Mouse (Mus musculus): Measurements from ENCODE around the gene Ppm1j. TPM values are rescaled to one million over a fixed set of nuclear protein-coding genes. Genes with fewer than 3 reads are reported as not detected.
A peak's percentile ranks its signal among the peaks of the same experiment; 100 is the strongest.
"Not testable (repeated sequence)": the region's sequence is repeated elsewhere in the genome, so short reads cannot be mapped to it uniquely, and the experiment has no call there.

The Ppm1j gene
- polyA plus RNA-seq (2014; fragmentation: Nextera tagmentation; extraction: Ambion mirVana): 1.1 and 1.2 TPM in 2 replicates

DNA sequence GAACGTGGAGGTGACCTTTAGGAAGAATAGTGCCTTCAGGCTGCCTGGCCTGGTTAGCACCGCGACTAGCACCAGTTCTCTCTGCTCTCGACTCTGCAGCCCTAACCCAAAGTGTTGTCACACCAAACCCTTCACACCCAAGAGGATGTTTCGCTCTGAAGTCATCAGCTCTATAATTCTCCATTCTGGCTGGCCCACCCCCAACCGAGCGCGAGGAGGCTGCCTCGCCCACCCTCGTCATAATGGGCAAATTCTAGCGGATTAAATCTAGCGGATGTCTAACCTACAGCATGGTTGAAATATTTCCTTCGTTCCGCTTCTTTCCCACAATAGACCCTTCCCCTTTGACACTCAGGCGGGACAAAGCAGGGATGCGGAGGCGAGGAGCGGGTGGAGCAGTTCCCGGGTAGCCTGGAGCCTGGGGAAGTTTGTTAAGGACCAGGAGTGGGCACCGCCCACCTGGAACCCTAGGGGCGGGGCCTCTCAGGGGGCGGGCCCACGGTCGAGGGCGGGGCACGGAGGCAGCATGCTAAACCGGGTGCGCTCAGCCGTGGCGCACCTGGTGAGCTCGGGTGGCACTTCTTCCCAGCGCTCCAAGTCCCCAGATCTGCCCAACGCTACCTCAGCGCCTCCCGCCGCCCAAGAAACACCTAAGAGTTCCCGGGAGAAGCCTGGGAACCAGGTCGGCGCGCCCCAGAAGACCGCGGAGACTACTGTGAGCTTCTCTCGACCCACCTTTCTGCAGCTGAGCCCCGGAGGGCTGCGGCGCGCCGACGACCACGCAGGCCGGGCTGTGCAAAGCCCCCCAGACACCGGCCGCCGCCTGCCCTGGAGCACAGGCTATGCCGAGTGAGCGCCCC, at the start of gene Ppm1j:
TSS of gene Ppm1j (plus strand) at position 496 of the 860 bp plus-strand sequence.
- no peaks in the 10 kb centered on the region for H3K9me3 ChIP-seq (ENCODE audit: control insufficient read depth, low read length)
- H3K4me1 ChIP-seq (replicated peaks; ENCODE audit: control insufficient read depth, insufficient read depth, low read length): peaks cover 9% of the 10 kb centered on the region
- ATAC-seq (replicated peaks; ENCODE audit: low FRiP score) (peak; percentile 73), DNase-seq (ENCODE audit: low spot score) (peak; percentile 82)
- peak within 1 kb of the TSS; percentile 41; the same call in 1 of the 2 replicates for H3K9ac ChIP-seq (ENCODE audit: low read length)
- H3K27me3 ChIP-seq (ENCODE audit: control insufficient read depth, insufficient read depth, low read length): peaks cover 66% of the 10 kb centered on the region
- peak within 1 kb of the TSS; percentile 85 for H3K4me2 ChIP-seq (ENCODE audit: low read depth, low read length, severe bottlenecking)
- WGBS: under 1% methylated on average over 55 of the region's 56 CpGs
- no peaks in the 10 kb centered on the region for H3K36me3 ChIP-seq (ENCODE audit: control insufficient read depth, insufficient read depth, low read length)
- peak within 1 kb of the TSS; percentile 44 for H3K4me3 ChIP-seq (ENCODE audit: low read depth, low read length)
- no peak within 1 kb of the TSS for H3K27ac ChIP-seq (ENCODE audit: low read depth, low read length)

DNA sequence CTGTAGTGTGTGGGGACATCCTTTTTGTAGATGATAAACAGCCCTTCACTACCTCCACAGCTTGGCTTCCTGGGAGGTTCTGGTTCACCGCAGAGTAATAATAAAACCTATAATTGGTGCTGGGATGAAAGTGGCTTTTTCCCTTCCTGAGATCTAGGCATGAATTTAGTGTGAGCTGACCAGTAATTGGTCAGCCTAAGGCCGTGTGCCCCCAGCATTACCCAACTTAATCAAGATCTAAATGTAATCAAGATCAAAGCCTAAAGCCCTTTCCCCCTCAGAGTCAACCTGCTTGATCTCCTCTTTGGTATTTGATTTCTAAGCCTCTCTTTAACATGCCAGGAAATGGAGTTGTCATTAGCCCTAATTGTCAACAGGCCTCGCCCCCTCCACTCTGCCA, 47.9 kb upstream of the Ppm1j start:
- no peak for DNase-seq (ENCODE audit: low spot score)
- Histone ChIP-seq H3K27me3 (ENCODE audit: control insufficient read depth, insufficient read depth, low read length) (no peaks in the 10 kb centered on the region), H3K4me2 (ENCODE audit: low read depth, low read length, severe bottlenecking) (no peak overlapping the region), H3K27ac (ENCODE audit: low read depth, low read length) (no peak overlapping the region), H3K36me3 (ENCODE audit: control insufficient read depth, insufficient read depth, low read length) (no peaks in the 10 kb centered on the region), H3K4me1 (replicated peaks; ENCODE audit: control insufficient read depth, insufficient read depth, low read length) (no peaks in the 10 kb centered on the region), H3K4me3 (ENCODE audit: low read depth, low read length) (no peak overlapping the region), H3K9me3 (ENCODE audit: control insufficient read depth, low read length) (no peaks in the 10 kb centered on the region), H3K9ac (ENCODE audit: low read length) (no peak overlapping the region)
- WGBS: 54% methylated on average over 3 of the region's 3 CpGs
- no peak for ATAC-seq (replicated peaks; ENCODE audit: low FRiP score)

DNA sequence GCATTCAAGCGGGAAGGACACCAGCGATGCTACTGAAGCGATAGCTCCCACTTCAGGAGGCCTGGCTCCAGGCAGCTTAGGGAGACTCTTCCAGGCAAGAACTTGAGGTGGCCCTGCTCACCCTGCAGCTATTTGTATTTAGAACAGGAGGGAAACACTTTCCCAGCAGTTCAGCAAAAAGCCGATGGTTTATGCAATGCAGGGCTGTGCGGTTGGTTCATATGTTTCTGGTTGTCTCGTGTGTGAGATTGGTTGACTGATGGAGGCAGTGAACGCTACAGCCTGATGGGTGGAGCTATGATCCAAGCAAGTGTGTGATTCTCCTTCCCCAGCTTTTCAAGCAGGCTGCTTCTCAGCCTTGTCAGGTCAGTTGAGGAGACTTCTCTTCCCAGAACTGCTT, 46.2 kb upstream of the Ppm1j start:
- Histone ChIP-seq H3K4me1 (replicated peaks; ENCODE audit: control insufficient read depth, insufficient read depth, low read length) (no peaks in the 10 kb centered on the region), H3K27me3 (ENCODE audit: control insufficient read depth, insufficient read depth, low read length) (no peaks in the 10 kb centered on the region), H3K27ac (ENCODE audit: low read depth, low read length) (no peak overlapping the region), H3K4me2 (ENCODE audit: low read depth, low read length, severe bottlenecking) (no peak overlapping the region), H3K4me3 (ENCODE audit: low read depth, low read length) (no peak overlapping the region), H3K36me3 (ENCODE audit: control insufficient read depth, insufficient read depth, low read length) (no peaks in the 10 kb centered on the region), H3K9me3 (ENCODE audit: control insufficient read depth, low read length) (no peaks in the 10 kb centered on the region), H3K9ac (ENCODE audit: low read length) (no peak overlapping the region)
- no peak for ATAC-seq (replicated peaks; ENCODE audit: low FRiP score)
- 69% methylated on average over 7 of the region's 7 CpGs for WGBS
- no peak for DNase-seq (ENCODE audit: low spot score)

DNA sequence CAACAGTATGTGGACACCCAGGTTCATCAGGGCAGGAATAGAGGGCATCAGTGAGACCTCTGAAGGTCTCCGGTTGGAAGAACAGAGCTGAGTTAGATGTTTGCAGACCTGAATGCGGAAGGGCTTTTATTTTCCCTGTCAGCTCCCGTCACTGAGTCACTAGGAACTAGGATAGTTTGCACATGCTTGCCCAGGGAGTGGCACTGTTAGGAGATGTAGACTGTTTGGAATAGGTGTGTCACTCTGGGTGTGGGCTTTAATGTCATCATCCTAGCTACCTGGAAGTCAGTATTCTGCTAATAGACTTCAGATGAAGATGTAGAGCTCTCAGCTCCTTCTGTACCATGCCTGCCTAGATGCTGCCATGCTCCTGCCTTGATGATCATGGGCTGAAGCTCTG, 38.9 kb upstream of the Ppm1j start:
- no peak for DNase-seq (ENCODE audit: low spot score)
- H3K27ac ChIP-seq (ENCODE audit: low read depth, low read length): no peak overlapping the region
- H3K27me3 ChIP-seq (ENCODE audit: control insufficient read depth, insufficient read depth, low read length): no peaks in the 10 kb centered on the region
- no peak overlapping the region for H3K4me3 ChIP-seq (ENCODE audit: low read depth, low read length)
- no peaks in the 10 kb centered on the region for H3K9me3 ChIP-seq (ENCODE audit: control insufficient read depth, low read length)
- no peak overlapping the region for H3K9ac ChIP-seq (ENCODE audit: low read length)
- H3K4me1 ChIP-seq (replicated peaks; ENCODE audit: control insufficient read depth, insufficient read depth, low read length): no peaks in the 10 kb centered on the region
- H3K36me3 ChIP-seq (ENCODE audit: control insufficient read depth, insufficient read depth, low read length): no peaks in the 10 kb centered on the region
- 98% methylated on average over 3 of the region's 3 CpGs for WGBS
- H3K4me2 ChIP-seq (ENCODE audit: low read depth, low read length, severe bottlenecking): no peak overlapping the region
- no peak for ATAC-seq (replicated peaks; ENCODE audit: low FRiP score)

DNA sequence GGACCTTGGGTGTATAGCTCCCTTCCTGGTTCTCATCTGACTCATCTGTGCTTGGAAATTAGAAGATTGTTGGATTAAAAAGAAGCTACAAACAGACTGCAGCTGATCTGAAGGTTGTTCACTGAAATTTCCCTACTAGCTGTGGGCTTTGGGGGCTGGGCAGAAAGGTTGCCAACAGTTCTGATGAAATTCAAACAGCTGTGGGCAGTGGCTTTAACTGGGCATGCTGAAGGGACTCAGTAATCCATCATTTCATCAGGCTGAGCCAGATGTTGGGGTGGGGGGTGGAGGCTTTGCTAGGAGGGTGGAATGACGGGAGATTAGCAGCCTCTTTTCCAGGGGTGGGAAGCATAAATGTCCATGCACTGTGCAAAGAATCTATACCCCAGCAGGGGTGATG, 37.7 kb upstream of the Ppm1j start:
- Histone ChIP-seq H3K4me1 (replicated peaks; ENCODE audit: control insufficient read depth, insufficient read depth, low read length) (no peaks in the 10 kb centered on the region), H3K4me2 (ENCODE audit: low read depth, low read length, severe bottlenecking) (no peak overlapping the region), H3K36me3 (ENCODE audit: control insufficient read depth, insufficient read depth, low read length) (no peaks in the 10 kb centered on the region), H3K4me3 (ENCODE audit: low read depth, low read length) (no peak overlapping the region), H3K27me3 (ENCODE audit: control insufficient read depth, insufficient read depth, low read length) (no peaks in the 10 kb centered on the region), H3K27ac (ENCODE audit: low read depth, low read length) (no peak overlapping the region), H3K9ac (ENCODE audit: low read length) (no peak overlapping the region), H3K9me3 (ENCODE audit: control insufficient read depth, low read length) (no peaks in the 10 kb centered on the region)
- DNase-seq (ENCODE audit: low spot score) (no peak), ATAC-seq (replicated peaks; ENCODE audit: low FRiP score) (no peak)
- WGBS: 69% methylated on average over 1 of the region's 1 CpGs

DNA sequence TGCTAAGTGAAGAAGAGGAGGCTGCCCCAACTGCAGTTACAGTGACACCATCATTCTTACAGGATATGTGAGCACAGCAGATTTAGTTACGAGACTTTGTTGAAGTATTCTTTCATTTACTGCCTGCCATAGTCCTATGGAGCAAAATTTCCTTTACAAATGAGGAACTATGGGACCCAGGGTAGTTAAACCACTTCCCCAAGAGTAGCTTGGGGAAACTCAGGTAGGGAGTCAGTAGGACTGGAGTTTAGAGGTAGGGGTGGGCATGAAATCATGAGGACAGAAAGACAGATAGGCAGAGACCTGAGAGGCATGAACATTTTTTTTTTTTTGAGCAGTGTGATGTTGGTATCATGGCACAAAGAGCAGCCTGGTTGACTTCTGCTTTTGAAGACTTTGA, 37.0 kb upstream of the Ppm1j start:
- no peak overlapping the region for H3K27ac ChIP-seq (ENCODE audit: low read depth, low read length)
- no peak for DNase-seq (ENCODE audit: low spot score)
- no peak overlapping the region for H3K9ac ChIP-seq (ENCODE audit: low read length)
- no peaks in the 10 kb centered on the region for H3K9me3 ChIP-seq (ENCODE audit: control insufficient read depth, low read length)
- H3K36me3 ChIP-seq (ENCODE audit: control insufficient read depth, insufficient read depth, low read length): no peaks in the 10 kb centered on the region
- H3K27me3 ChIP-seq (ENCODE audit: control insufficient read depth, insufficient read depth, low read length): no peaks in the 10 kb centered on the region
- H3K4me1 ChIP-seq (replicated peaks; ENCODE audit: control insufficient read depth, insufficient read depth, low read length): no peaks in the 10 kb centered on the region
- H3K4me3 ChIP-seq (ENCODE audit: low read depth, low read length): no peak overlapping the region
- 81% methylated on average over 1 of the region's 1 CpGs for WGBS
- no peak overlapping the region for H3K4me2 ChIP-seq (ENCODE audit: low read depth, low read length, severe bottlenecking)
- ATAC-seq (replicated peaks; ENCODE audit: low FRiP score): no peak

DNA sequence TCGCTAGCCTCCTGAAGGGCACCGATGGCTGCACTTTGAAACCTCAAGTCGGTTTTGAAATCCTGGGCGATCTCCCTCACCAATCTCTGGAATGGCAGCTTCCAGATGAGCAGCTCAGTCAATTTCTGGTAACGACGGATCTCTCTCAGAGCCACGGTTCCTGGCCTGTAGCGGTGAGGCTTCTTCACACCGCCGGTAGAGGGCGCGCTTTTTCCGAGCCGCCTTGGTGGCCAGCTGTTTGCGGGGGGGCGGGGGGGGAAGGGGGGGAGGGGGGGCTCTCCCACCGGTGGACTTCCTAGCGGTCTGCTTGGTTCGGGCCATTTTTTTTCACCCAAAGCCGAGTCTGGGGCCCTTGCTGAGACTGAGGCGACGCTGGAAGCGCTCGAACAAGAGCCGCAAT, 28.0 kb upstream of the Ppm1j start:
- not testable (repeated sequence) for H3K4me2 ChIP-seq (ENCODE audit: low read depth, low read length, severe bottlenecking); H3K4me3 ChIP-seq (ENCODE audit: low read depth, low read length); H3K27ac ChIP-seq (ENCODE audit: low read depth, low read length); H3K36me3 ChIP-seq (ENCODE audit: control insufficient read depth, insufficient read depth, low read length); H3K9ac ChIP-seq (ENCODE audit: low read length); H3K9me3 ChIP-seq (ENCODE audit: control insufficient read depth, low read length); ATAC-seq (replicated peaks; ENCODE audit: low FRiP score); H3K4me1 ChIP-seq (replicated peaks; ENCODE audit: control insufficient read depth, insufficient read depth, low read length); H3K27me3 ChIP-seq (ENCODE audit: control insufficient read depth, insufficient read depth, low read length)
- peak; percentile 65 for DNase-seq (ENCODE audit: low spot score)
- WGBS: 15% methylated on average over 21 of the region's 25 CpGs

DNA sequence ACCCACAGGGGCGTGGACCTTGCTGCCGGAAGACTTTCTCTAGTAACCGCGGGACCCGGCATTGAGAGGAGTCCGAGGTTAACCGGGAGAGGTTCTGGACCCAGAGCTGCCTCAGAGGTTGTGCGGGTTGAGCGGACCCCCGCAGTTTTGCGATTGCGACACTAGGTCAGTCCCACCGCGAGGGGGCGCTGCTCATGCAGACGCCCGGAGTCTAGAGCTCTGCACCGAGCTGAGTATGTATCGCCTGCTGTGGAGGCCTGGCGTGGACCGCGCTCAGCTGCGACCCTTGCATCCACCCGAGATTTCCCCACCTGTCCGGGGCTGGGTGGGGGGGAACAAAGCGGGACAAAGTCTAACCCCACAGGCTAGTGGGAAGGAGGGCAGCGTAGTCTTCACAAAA, 22.4 kb upstream of the Ppm1j start:
- Histone ChIP-seq H3K9me3 (ENCODE audit: control insufficient read depth, low read length) (no peaks in the 10 kb centered on the region), H3K4me1 (replicated peaks; ENCODE audit: control insufficient read depth, insufficient read depth, low read length) (no peaks in the 10 kb centered on the region), H3K9ac (ENCODE audit: low read length) (peak overlapping the region; percentile 56), H3K4me3 (ENCODE audit: low read depth, low read length) (peak overlapping the region; percentile 29), H3K27me3 (ENCODE audit: control insufficient read depth, insufficient read depth, low read length) (no peaks in the 10 kb centered on the region), H3K4me2 (ENCODE audit: low read depth, low read length, severe bottlenecking) (peak overlapping the region; percentile 58), H3K27ac (ENCODE audit: low read depth, low read length) (no peak overlapping the region), H3K36me3 (ENCODE audit: control insufficient read depth, insufficient read depth, low read length) (no peaks in the 10 kb centered on the region)
- ATAC-seq (replicated peaks; ENCODE audit: low FRiP score): peak; percentile 90
- DNase-seq (ENCODE audit: low spot score): peak; percentile 92
- WGBS: 1% methylated on average over 27 of the region's 27 CpGs

DNA sequence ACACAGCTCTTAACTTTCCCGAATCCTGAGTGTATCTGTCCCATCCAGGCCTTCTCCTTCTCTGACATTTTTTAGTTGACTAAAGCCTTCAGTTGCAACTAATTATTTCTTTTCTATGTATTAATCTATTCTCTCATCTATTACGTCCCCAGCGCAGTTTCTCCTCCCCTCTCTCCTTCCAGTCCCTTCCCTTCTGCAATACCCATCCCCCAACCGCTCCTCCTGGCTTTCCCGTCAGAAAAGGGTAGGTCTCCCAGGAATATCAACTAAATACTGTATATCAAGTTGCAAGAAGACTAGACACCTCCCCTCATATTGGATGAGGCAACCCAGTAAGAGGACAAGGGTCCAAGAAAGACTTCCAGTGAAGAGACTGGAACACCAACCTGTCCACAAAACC, 22.0 kb upstream of the Ppm1j start:
- no peak overlapping the region for H3K27ac ChIP-seq (ENCODE audit: low read depth, low read length)

More for the DNA sequence above, 22.0 kb upstream of the Ppm1j start:
- Histone ChIP-seq H3K4me2 (ENCODE audit: low read depth, low read length, severe bottlenecking) (peak overlapping the region; percentile 58), H3K9ac (ENCODE audit: low read length) (peak overlapping the region; percentile 56), H3K4me1 (replicated peaks; ENCODE audit: control insufficient read depth, insufficient read depth, low read length) (no peaks in the 10 kb centered on the region), H3K4me3 (ENCODE audit: low read depth, low read length) (peak overlapping the region; percentile 29), H3K27me3 (ENCODE audit: control insufficient read depth, insufficient read depth, low read length) (no peaks in the 10 kb centered on the region), H3K36me3 (ENCODE audit: control insufficient read depth, insufficient read depth, low read length) (no peaks in the 10 kb centered on the region), H3K9me3 (ENCODE audit: control insufficient read depth, low read length) (no peaks in the 10 kb centered on the region)
- DNase-seq (ENCODE audit: low spot score) (no peak), ATAC-seq (replicated peaks; ENCODE audit: low FRiP score) (peak; percentile 12; the same call in 1 of the 2 replicates)
- WGBS: 7% methylated on average over 5 of the region's 5 CpGs
